Mouse (Mus musculus) megakaryocyte, embryonic 14.5 days (primary cell): Measurements from ENCODE around the gene Slc35g2.

Experiments used
- FLI1 ChIP-seq: IDR thresholded peaks from 2 replicates; pipeline ENCODE4 v1.6.1; 2012; ENCODE audit warnings: low read length, inconsistent platforms, mixed read lengths
- GATA1 ChIP-seq: IDR thresholded peaks from 3 replicates; pipeline ENCODE4 v1.6.1; 2012; ENCODE audit warnings: mixed read lengths, low read length, inconsistent platforms, borderline replicate concordance

DNA sequence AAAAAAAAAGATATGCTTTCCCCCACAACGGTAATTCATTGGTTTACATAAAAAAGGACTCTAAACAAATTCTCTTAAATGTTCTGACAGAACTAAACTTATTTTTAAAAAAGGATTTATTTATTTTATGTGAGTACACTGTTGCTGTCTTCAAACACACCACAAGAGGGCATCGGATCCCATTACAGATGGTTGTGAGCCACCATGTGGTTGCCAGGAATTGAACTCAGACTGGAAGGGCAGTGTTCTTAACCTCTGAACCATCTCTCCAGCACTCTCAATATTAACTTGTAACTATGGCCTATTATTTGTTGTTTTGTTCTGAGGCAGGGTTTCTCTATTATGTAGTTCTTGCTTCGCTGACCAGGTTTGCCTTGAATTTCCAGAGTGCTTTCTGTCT lies 50.9 kb downstream of the Slc35g2 start:
- TF ChIP-seq GATA1 (no peak), FLI1 (no peak)
